Mouse (Mus musculus) midbrain, postnatal 0 days (tissue): ENCODE data around the gene Nrg3. TPM values are rescaled to one million over a fixed set of nuclear protein-coding genes. Genes with fewer than 3 reads are reported as not detected.

Experiments used
- ATAC-seq: fragments of 200-750 bp; cut with Nextera tagmentation; 2 replicates; pipeline ENCODE4 v1.8.0; 2017; ENCODE audit warnings: moderate number of reproducible peaks, mild to moderate bottlenecking, moderate TSS enrichment, moderate library complexity; ENCODE audit not compliant: low FRiP score
- DNase-seq: peaks from one replicate; pipeline ENCODE4 v3.0.0-alpha.2; 2015; ENCODE audit warnings: low spot score
- H3K27ac ChIP-seq: fragments of 300-500 bp; sonication (generic); 2 replicates; pipeline ENCODE4 v1.5.1; 2014; ENCODE audit warnings: low read depth, mild to moderate bottlenecking, low read length, mixed read lengths
- H3K27me3 ChIP-seq: fragments of 300-500 bp; sonication (generic); 2 replicates; pipeline ENCODE4 v1.6.1; 2014; ENCODE audit warnings: low read length, control low read depth, mixed read lengths; ENCODE audit not compliant: insufficient read depth
- H3K36me3 ChIP-seq: fragments of 300-500 bp; sonication (generic); 2 replicates; pipeline ENCODE4 v1.6.1; 2014; ENCODE audit warnings: low read length, control low read depth, mixed read lengths; ENCODE audit not compliant: insufficient read depth
- H3K4me1 ChIP-seq: fragments of 300-500 bp; sonication (generic); 2 replicates; pipeline ENCODE4 v1.6.1; 2014; ENCODE audit warnings: mild to moderate bottlenecking, control low read depth, antibody characterized with exemption, low read length, mixed read lengths; ENCODE audit not compliant: insufficient read depth
- H3K4me2 ChIP-seq: fragments of 300-500 bp; sonication (generic); 2 replicates; pipeline ENCODE4 v1.6.1; 2014; ENCODE audit warnings: low read depth, mild to moderate bottlenecking, low read length, mixed read lengths; ENCODE audit not compliant: poor library complexity, severe bottlenecking
- H3K4me3 ChIP-seq: fragments of 300-500 bp; sonication (generic); 2 replicates; pipeline ENCODE4 v1.5.1; 2014; ENCODE audit warnings: low read depth, mild to moderate bottlenecking, low read length, moderate library complexity
- H3K9ac ChIP-seq: fragments of 300-500 bp; sonication (generic); replicated peaks from 2 replicates; pipeline ENCODE4 v1.6.1; 2014; ENCODE audit warnings: mild to moderate bottlenecking, low read length, moderate library complexity, mixed read lengths; ENCODE audit not compliant: poor library complexity, severe bottlenecking
- H3K9me3 ChIP-seq: fragments of 300-500 bp; sonication (generic); 2 replicates; pipeline ENCODE4 v1.6.1; 2016; ENCODE audit warnings: low read length, control low read depth
- CTCF ChIP-seq: IDR thresholded peaks from 2 replicates; pipeline ENCODE4 v1.5.1; 2016; ENCODE audit warnings: antibody characterized with exemption, mild to moderate bottlenecking
- WGBS: fragments of 180-500 bp; shearing (Covaris S2); extraction: QIAGEN DNeasy Blood & Tissue Kit; methylation state at CpG from one replicate; pipeline ENCODE4 v1.1.7; 2014; 5-methylcytosine and 5-hydroxymethylcytosine counted together
- polyA plus RNA-seq: library from polyadenylated mRNA; unstranded; fragments of >200 nt; fragmentation: Nextera tagmentation; extraction: Ambion mirVana; gene quantifications from 2 replicates; pipeline ENCODE4 v1.2.1, GENCODE M21; 2015
- total RNA-seq: library from RNA; depleted of rRNA; stranded (reverse); fragments of >200 nt; gene quantifications from 2 replicates; pipeline ENCODE4 v1.2.3, GENCODE M21; 2014

Nrg3 gene
- total and polyA plus RNA-seq, 2 experiments from 2014 or later: 11.0 to 41.8 TPM

DNA sequence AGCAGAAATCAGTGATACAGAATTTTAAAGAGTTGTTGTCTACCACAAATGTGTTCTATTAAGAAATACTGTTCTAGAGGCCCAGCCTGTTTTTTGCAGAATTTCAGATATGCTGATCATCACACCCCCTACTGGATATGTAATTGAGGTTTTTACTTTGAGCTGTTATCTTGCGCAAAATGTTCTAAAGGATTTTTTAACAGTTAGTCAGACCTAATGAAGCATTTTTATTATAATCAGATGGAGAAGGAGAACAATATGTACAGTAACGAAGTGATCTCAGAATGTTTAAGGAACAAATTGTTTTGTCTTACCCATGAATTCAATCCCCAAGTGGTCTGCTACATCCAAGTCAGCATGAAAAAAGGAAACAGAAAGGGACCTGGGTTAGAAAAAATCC lies 963.9 kb downstream of the Nrg3 start:
- Histone ChIP-seq H3K9ac (no peak overlapping the region), H3K4me3 (no peak overlapping the region), H3K4me1 (no peaks in the 10 kb centered on the region), H3K27ac (no peak overlapping the region), H3K9me3 (no peaks in the 10 kb centered on the region), H3K27me3 (no peaks in the 10 kb centered on the region), H3K4me2 (no peak overlapping the region), H3K36me3 (no peaks in the 10 kb centered on the region)
- DNase-seq (no peak), ATAC-seq (no peak)
- TF ChIP-seq CTCF: no peak
- WGBS: 88% methylated on average over 2 of the region's 2 CpGs

DNA sequence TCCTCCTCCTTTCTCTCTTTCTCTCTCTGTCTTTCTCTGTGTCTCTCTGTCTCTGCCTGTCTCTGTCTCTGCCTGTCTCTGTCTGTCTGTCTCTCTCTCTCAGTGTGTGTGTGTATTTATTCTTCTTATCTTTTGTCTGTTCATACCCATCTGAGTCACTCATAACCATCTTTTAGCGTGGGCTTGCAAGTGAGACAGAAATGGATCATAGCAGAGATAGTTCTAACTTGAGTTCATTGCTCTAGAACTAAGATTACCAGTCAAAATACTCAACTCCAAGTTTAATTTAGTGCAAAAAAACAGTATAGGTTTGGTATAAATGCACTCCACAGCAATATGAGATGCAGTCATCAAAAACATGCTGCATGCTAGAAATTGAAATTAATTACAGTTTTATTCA lies 977.9 kb downstream of the Nrg3 start:
- Histone ChIP-seq H3K9me3 (no peaks in the 10 kb centered on the region), H3K9ac (no peak overlapping the region), H3K36me3 (no peaks in the 10 kb centered on the region), H3K27ac (no peak overlapping the region), H3K27me3 (no peaks in the 10 kb centered on the region), H3K4me3 (no peak overlapping the region), H3K4me2 (no peak overlapping the region), H3K4me1 (no peaks in the 10 kb centered on the region)
- TF ChIP-seq CTCF: no peak
- DNase-seq (no peak), ATAC-seq (no peak)
- WGBS: 68% methylated on average over 1 of the region's 1 CpGs

DNA sequence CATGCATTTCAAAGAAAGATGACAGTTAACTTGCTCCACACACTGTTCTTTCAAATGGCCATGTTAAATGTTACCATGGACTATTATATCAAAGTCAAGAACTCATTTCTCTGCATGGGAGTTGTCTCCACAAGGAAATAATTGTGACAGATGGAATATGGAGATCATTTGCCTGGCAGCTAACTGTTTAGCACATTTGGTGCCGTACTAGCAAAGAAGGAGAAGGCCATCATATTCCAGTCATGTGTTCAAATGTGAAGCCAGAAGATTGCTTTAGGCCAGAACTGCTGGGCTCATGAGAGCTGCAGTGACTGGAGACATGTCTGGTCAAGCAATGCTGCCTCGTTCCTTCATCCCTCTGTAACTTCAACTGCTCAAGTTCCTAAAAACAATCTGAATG lies 1025.8 kb downstream of the Nrg3 start:
- 92% methylated on average over 2 of the region's 2 CpGs for WGBS

DNA sequence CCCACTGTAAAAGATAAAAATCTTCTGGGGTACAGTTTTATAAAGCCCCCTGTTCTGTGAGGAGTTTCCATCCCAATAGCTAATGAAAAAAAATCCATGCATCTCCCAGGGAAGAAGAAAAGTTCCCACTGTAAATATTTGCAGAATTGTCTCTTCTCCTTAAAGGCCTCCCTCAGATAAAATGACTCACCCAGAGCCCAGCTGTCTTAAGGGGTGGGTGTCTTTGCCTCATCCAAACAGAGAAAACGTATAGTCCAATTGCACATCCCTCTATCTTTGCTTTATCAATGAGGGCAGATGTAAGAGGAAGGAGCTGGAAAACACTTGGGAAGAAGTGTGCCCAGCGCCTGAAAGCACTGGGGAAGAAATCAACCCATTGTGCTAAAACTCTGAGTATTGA lies 1028.1 kb downstream of the Nrg3 start:
- Histone ChIP-seq H3K27ac (no peak overlapping the region), H3K36me3 (no peaks in the 10 kb centered on the region), H3K9me3 (no peaks in the 10 kb centered on the region), H3K4me1 (no peaks in the 10 kb centered on the region), H3K4me3 (no peak overlapping the region), H3K9ac (no peak overlapping the region), H3K27me3 (no peaks in the 10 kb centered on the region), H3K4me2 (no peak overlapping the region)
- ATAC-seq (no peak), DNase-seq (no peak)
- WGBS: 89% methylated on average over 2 of the region's 2 CpGs
- no peak for TF ChIP-seq CTCF

More for the DNA sequence above, 1025.8 kb downstream of the Nrg3 start:
- no peak overlapping the region for H3K27ac ChIP-seq
- TF ChIP-seq CTCF: no peak
- ATAC-seq (no peak), DNase-seq (no peak)
- no peaks in the 10 kb centered on the region for H3K9me3 ChIP-seq
- no peak overlapping the region for H3K4me3 ChIP-seq
- H3K4me2 ChIP-seq: no peak overlapping the region
- H3K4me1 ChIP-seq: no peaks in the 10 kb centered on the region
- no peaks in the 10 kb centered on the region for H3K36me3 ChIP-seq
- no peak overlapping the region for H3K9ac ChIP-seq
- H3K27me3 ChIP-seq: no peaks in the 10 kb centered on the region

DNA sequence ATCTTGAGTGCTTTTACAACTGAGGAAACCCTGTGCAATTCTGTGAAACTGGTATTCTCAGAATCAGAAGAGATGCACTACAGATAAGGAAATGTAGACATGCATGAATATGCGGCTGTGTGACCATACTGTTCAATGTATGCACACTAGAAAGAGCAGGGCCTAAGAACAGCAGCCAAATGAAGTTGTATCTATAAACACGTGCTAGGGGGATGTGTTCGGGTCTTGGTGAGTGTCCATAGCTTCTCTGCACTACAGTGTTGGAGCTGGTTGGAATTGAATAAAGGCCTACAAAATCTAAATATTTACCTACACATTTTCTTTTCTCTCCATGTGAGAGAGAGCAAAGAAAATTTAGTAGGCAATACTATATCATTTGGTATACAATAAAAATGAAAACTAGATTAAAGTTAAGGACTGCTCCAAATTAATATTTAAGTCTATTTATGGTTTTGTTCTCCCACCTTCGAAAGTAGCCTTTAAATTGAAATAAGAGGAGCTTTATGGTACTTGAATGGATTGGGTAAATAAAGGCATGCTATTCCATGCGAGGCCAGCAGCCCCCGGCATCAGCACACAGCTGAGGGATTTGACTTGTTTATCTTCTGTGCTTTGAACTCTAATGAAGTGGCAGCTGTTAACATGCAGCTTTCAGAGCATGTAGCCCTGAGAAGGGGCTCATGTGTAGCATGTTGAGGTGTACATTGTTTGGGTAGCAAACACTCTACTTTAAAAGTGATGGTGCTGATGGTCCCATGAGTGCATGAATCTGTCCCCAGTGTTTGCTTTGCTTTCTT lies 1038.9 kb downstream of the Nrg3 start:
- Histone ChIP-seq H3K4me2 (no peak overlapping the region), H3K9me3 (no peaks in the 10 kb centered on the region), H3K9ac (no peak overlapping the region), H3K27ac (no peak overlapping the region), H3K4me1 (no peaks in the 10 kb centered on the region), H3K36me3 (no peaks in the 10 kb centered on the region), H3K27me3 (no peaks in the 10 kb centered on the region), H3K4me3 (no peak overlapping the region)
- no peak for TF ChIP-seq CTCF
- WGBS: 71% methylated on average over 6 of the region's 6 CpGs
- ATAC-seq: no peak
- no peak for DNase-seq

DNA sequence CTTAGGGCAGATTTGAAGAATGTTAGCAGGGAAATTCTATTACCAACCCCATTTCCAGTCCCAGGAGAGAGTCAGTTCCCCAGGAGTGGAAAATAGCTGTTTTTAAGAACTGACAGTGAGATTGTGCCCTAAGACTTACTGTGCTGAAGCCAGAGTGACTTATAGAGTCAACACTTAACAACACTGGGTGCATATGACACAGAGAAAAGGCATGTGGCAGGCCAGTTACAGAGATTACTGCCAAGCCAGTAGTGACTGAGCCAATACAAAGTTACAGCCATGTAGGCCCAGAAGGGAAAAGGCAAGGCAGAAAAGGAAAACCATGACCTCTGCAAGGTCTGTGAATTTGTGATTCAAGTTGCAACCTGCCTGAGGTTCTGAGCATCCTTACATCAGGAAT lies 1098.2 kb downstream of the Nrg3 start:
- H3K27ac ChIP-seq: no peak overlapping the region
- no peaks in the 10 kb centered on the region for H3K36me3 ChIP-seq
- H3K27me3 ChIP-seq: no peaks in the 10 kb centered on the region
- DNase-seq (no peak), ATAC-seq (no peak)
- H3K9ac ChIP-seq: no peak overlapping the region
- no peak for TF ChIP-seq CTCF
- H3K9me3 ChIP-seq: no peaks in the 10 kb centered on the region
- H3K4me2 ChIP-seq: no peak overlapping the region
- no peaks in the 10 kb centered on the region for H3K4me1 ChIP-seq
- no peak overlapping the region for H3K4me3 ChIP-seq
